Mouse (Mus musculus) liver (tissue): ENCODE data around the gene Actr8.

Experiments
- DNase-seq: peaks from one replicate; pipeline ENCODE4 v3.0.0-alpha.2; 2020; ENCODE audit warnings: mixed read lengths

Actr8 gene

GRCm38 (mm10) chr14:29996000-29996751 is 18.0 kb downstream of the Actr8 start:
- DNase-seq = no peak

GRCm38 (mm10) chr14:29997345-29997744 is 19.2 kb downstream of the Actr8 start:
- DNase-seq = no peak

GRCm38 (mm10) chr14:29998747-29999474 is 20.8 kb downstream of the Actr8 start:
- no peak for DNase-seq

GRCm38 (mm10) chr14:29999475-29999811 is 21.3 kb downstream of the Actr8 start:
- DNase-seq = no peak

- peak; percentile 44 for DNase-seq
These were observed 30.8 kb downstream of the Actr8 start, which contains the start of the genes Il17rb and Chdh for GRCm38 (mm10) chr14:30008733-30009575. Gene Il17rb, minus strand, starts transcription at chr14:30008896. Gene Chdh, plus strand, starts transcription at chr14:30009023.

GRCm38 (mm10) chr14:30009864-30010560 is 31.9 kb downstream of the Actr8 start:
- DNase-seq = no peak

GRCm38 (mm10) chr14:30011886-30012560 is 33.9 kb downstream of the Actr8 start:
- no peak for DNase-seq

- no peak for DNase-seq
These were observed 36.4 kb downstream of the Actr8 start for GRCm38 (mm10) chr14:30014487-30014886.

GRCm38 (mm10) chr14:30015008-30015407 is 36.9 kb downstream of the Actr8 start:
- no peak for DNase-seq

GRCm38 (mm10) chr14:30016666-30017065 is 38.5 kb downstream of the Actr8 start:
- no peak for DNase-seq

- no peak for DNase-seq
These were observed 39.8 kb downstream of the Actr8 start for GRCm38 (mm10) chr14:30017794-30018462.

- DNase-seq = no peak
These were observed 40.3 kb downstream of the Actr8 start for GRCm38 (mm10) chr14:30018463-30018801.

GRCm38 (mm10) chr14:30018846-30019245 is 40.7 kb downstream of the Actr8 start:
- no peak for DNase-seq

GRCm38 (mm10) chr14:30019375-30019774 is 41.2 kb downstream of the Actr8 start:
- DNase-seq = no peak

GRCm38 (mm10) chr14:30019792-30020575 is 41.8 kb downstream of the Actr8 start:
- DNase-seq = no peak

GRCm38 (mm10) chr14:30022471-30022870 is 44.3 kb downstream of the Actr8 start:
- no peak for DNase-seq

- DNase-seq = no peak
These were observed 46.2 kb downstream of the Actr8 start for GRCm38 (mm10) chr14:30024387-30024786.

GRCm38 (mm10) chr14:30027378-30027777 is 49.2 kb downstream of the Actr8 start:
- DNase-seq = peak; percentile 46

GRCm38 (mm10) chr14:30033405-30033804 is 55.3 kb downstream of the Actr8 start:
- no peak for DNase-seq

GRCm38 (mm10) chr14:30038431-30038830 is 60.3 kb downstream of the Actr8 start:
- no peak for DNase-seq

GRCm38 (mm10) chr14:30039413-30039812 is 61.3 kb downstream of the Actr8 start:
- no peak for DNase-seq
